ENCODE assay signal across 9 mouse cellular contexts in the genomic region with DNA sequence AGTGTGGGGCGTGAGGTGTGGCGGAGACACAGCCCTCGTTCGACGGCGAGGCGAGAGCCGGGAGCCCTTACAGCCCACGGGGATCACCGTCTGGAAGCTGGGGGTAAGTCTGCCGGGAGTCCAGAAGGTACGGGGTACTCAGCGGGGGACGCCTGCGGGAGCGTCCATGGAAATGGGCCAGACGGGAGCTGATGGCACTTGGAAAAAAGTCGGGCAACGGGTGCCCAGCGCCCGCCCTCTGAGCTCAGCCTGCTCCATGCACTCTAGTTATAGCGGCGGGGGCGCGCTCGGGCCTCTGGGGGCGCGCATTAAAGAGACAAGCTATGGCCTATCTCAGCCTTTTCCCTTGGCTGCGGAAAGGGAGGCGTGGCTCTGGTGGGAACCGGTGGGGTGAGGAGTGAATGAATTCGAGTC. TPM values are rescaled to one million over a fixed set of nuclear protein-coding genes. Genes with fewer than 3 reads are reported as not detected.
A peak's percentile ranks its signal among the peaks of the same experiment; 100 is the strongest.
DNase-seq lines count a peak whose midpoint lies in the region; ATAC-seq and TF ChIP-seq lines count a peak whose summit lies in the region.
"Had no signal": no experiment of that assay in that cellular context is flagged by ENCODE, and none has a peak within 500 bp of the region (broad histone marks: within the 10 kb centered on the region; RNA-seq: fewer than 3 reads in every experiment).

A gene (minus strand): TSS at position 240 of the 414 bp plus-strand sequence.

- peak within 1 kb of the TSS; percentile 39 for H3K4me2 ChIP-seq in hindbrain, embryonic 12.5 days (replicated peaks)
- peak within 1 kb of the TSS; percentile 36 for H3K4me2 ChIP-seq in liver, embryonic 14.5 days (ENCODE audit: low read depth)

- peaks cover 85% of the 10 kb centered on the region for H3K27me3 ChIP-seq in heart, embryonic 10.5 days (ENCODE audit: insufficient read depth, poor library complexity, severe bottlenecking)
- peaks cover 93% of the 10 kb centered on the region for H3K27me3 ChIP-seq in hindbrain, embryonic 12.5 days
- peaks cover 78% of the 10 kb centered on the region for H3K27me3 ChIP-seq in liver, embryonic 14.5 days (ENCODE audit: control insufficient read depth, insufficient read depth, low read length)
- H3K27me3 ChIP-seq: CH12.LX had no signal

- no peaks in the 10 kb centered on the region for H3K36me3 ChIP-seq in heart, embryonic 10.5 days
- H3K36me3 ChIP-seq in hindbrain, embryonic 12.5 days: no peaks in the 10 kb centered on the region
- H3K36me3 ChIP-seq in liver, embryonic 14.5 days (replicated peaks; ENCODE audit: control insufficient read depth, insufficient read depth, low read depth): no peaks in the 10 kb centered on the region

- TF ChIP-seq CTCF in liver, embryonic 14.5 days (IDR thresholded peaks at IDR 0.05; ENCODE audit: low read depth): no peak

- intact Hi-C loops in heart, postnatal 25 days (cut with DNase I): no loop called here

- peak; percentile 64; the same call in 1 of the 2 replicates for ATAC-seq in hindbrain, embryonic 12.5 days (ENCODE audit: low FRiP score)
- no peak for ATAC-seq in liver, embryonic 14.5 days (ENCODE audit: insufficient read depth)
- no peak for ATAC-seq in erythroid progenitor cell, adult 5-6 weeks (replicated peaks; ENCODE audit: low FRiP score, poor library complexity, severe bottlenecking)

- peaks cover 28% of the 10 kb centered on the region for H3K4me1 ChIP-seq in heart, embryonic 10.5 days
- peaks cover 24% of the 10 kb centered on the region for H3K4me1 ChIP-seq in hindbrain, embryonic 12.5 days
- no peaks in the 10 kb centered on the region for H3K4me1 ChIP-seq in liver, embryonic 14.5 days (replicated peaks; ENCODE audit: control insufficient read depth in 2 of 2, insufficient read depth in 2 of 2, low read length in 1 of 2)

- H3K9me3 ChIP-seq in heart, embryonic 10.5 days: no peaks in the 10 kb centered on the region
- no peaks in the 10 kb centered on the region for H3K9me3 ChIP-seq in hindbrain, embryonic 12.5 days (replicated peaks)
- H3K9me3 ChIP-seq in liver, embryonic 14.5 days (ENCODE audit: control insufficient read depth, low read length): no peaks in the 10 kb centered on the region

- no peak within 1 kb of the TSS; the same call in 1 of the 2 replicates for H3K9ac ChIP-seq in hindbrain, embryonic 12.5 days
- no peak within 1 kb of the TSS for H3K9ac ChIP-seq in liver, embryonic 14.5 days (replicated peaks)

- 2% methylated on average over 32 of the region's 32 CpGs for WGBS in heart, embryonic 10.5 days
- WGBS in hindbrain, embryonic 12.5 days: under 1% methylated on average over 32 of the region's 32 CpGs
- WGBS in liver, embryonic 14.5 days (ENCODE audit: insufficient replicate concordance): 3% methylated on average over 32 of the region's 32 CpGs

- H3K27ac ChIP-seq in heart, embryonic 10.5 days: peak within 1 kb of the TSS; percentile 56; the same call in 1 of the 2 replicates
- no peak within 1 kb of the TSS for H3K27ac ChIP-seq in hindbrain, embryonic 12.5 days
- H3K27ac ChIP-seq in liver, embryonic 14.5 days: no peak within 1 kb of the TSS

- peak within 1 kb of the TSS; percentile 55 for H3K4me3 ChIP-seq in heart, embryonic 10.5 days
- peak within 1 kb of the TSS; percentile 29 for H3K4me3 ChIP-seq in hindbrain, embryonic 12.5 days
- peak within 1 kb of the TSS in 1 of 2 experiments; percentile 27; a peak in 2 of 4 replicates for H3K4me3 ChIP-seq in liver, embryonic 14.5 days (ENCODE audit: insufficient read depth in 1 of 2, low read depth in 2 of 2, low read length in 2 of 2)

- no peak for DNase-seq in heart, embryonic 10.5 days (ENCODE audit: low spot score)
- no peak for DNase-seq in heart, postnatal 25 days (ENCODE audit: low spot score)
- DNase-seq in embryo, embryonic 11 days: peak; percentile 80
- no peak for DNase-seq in liver, embryonic 14.5 days (ENCODE audit: low read depth in 3 of 3, low spot score in 3 of 3)
- peak; percentile 69 for DNase-seq in retina, embryonic 14.5 days (ENCODE audit: low spot score)
- no peak for DNase-seq in urinary bladder, postnatal 10 days (ENCODE audit: low spot score)

- TF ChIP-seq EP300 in liver, embryonic 14.5 days (IDR thresholded peaks at IDR 0.05; ENCODE audit: low read depth): no peak

RNA-seq across cellular contexts. Expression of the gene that starts here (rescaled TPM):
- polyA plus RNA-seq in heart, embryonic 10.5 days (2016; fragmentation: Nextera tagmentation; extraction: Ambion mirVana): not detected in 2 replicates
- not detected for total RNA-seq in heart, postnatal 25 days (2021)
- 0.77 and 0.93 TPM in 2 replicates for polyA plus RNA-seq in hindbrain, embryonic 12.5 days (2016; fragmentation: Nextera tagmentation; extraction: Ambion mirVana)
- not detected in 2 replicates for polyA plus RNA-seq in liver, embryonic 14.5 days (2012; rRNA removed)
- not detected in 2 replicates for polyA plus RNA-seq in liver, embryonic 14.5 days (2014; fragmentation: Nextera tagmentation; extraction: Ambion mirVana)
- not detected in 2 replicates for total RNA-seq in erythroid progenitor cell, adult 5-6 weeks (2015; ENCODE audit: low replicate concordance)
- not detected in 2 replicates for total RNA-seq in erythroid progenitor cell, adult 5-6 weeks (2017; ENCODE audit: low replicate concordance)
- total RNA-seq: CH12.LX had no signal

Comparison
In these comparisons a context has a peak if more than half of its experiments do, and no peak if none do; other contexts are left out.
1. Peak in ATAC-seq, H3K4me3 ChIP-seq and H3K4me2 ChIP-seq in hindbrain, embryonic 12.5 days; RNA of the gene not detected or under 1 TPM.
2. DNase-seq: peak in embryo, embryonic 11 days (single experiment) and retina, embryonic 14.5 days (single experiment); none in heart, embryonic 10.5 days (single experiment), heart, postnatal 25 days (single experiment), liver, embryonic 14.5 days (0 of 3) and urinary bladder, postnatal 10 days (single experiment).